Mouse (Mus musculus) megakaryocyte, embryonic 14.5 days (primary cell): Measurements from ENCODE around the gene Tgm7.

Source experiments
- FLI1 ChIP-seq: IDR thresholded peaks from 2 replicates; pipeline ENCODE4 v1.6.1; 2012; ENCODE audit warnings: low read length, inconsistent platforms, mixed read lengths
- GATA1 ChIP-seq: IDR thresholded peaks from 3 replicates; pipeline ENCODE4 v1.6.1; 2012; ENCODE audit warnings: mixed read lengths, low read length, inconsistent platforms, borderline replicate concordance

GRCm38 (mm10) chr2:121061315-121061714 lies 48.3 kb downstream of the Tgm7 start:
- TF ChIP-seq GATA1 = no peak
- no peak for TF ChIP-seq FLI1
